Mouse (Mus musculus) lung, embryonic 14.5 days (tissue): ENCODE measurements around the gene Ptpro. TPM values are rescaled to one million over a fixed set of nuclear protein-coding genes. Genes with fewer than 3 reads are reported as not detected.

ENCODE experiments used
- ATAC-seq: fragments of 200-750 bp; cut with Nextera tagmentation; 2 replicates; pipeline ENCODE4 v1.8.0; 2017; ENCODE audit warnings: mild to moderate bottlenecking, moderate TSS enrichment, moderate library complexity; ENCODE audit not compliant: insufficient read depth
- DNase-seq: peaks from one replicate; pipeline ENCODE4 v3.0.0-alpha.2; 2015
- H3K27ac ChIP-seq: fragments of 300-500 bp; sonication (generic); 2 replicates; pipeline ENCODE4 v1.5.1; 2014; ENCODE audit warnings: low read depth, mild to moderate bottlenecking, moderate library complexity
- H3K27me3 ChIP-seq: fragments of 300-500 bp; sonication (generic); 2 replicates; pipeline ENCODE4 v1.6.1; 2014; ENCODE audit warnings: low read length, control low read depth; ENCODE audit not compliant: insufficient read depth
- H3K36me3 ChIP-seq: fragments of 300-500 bp; sonication (generic); 2 replicates; pipeline ENCODE4 v1.6.1; 2014; ENCODE audit warnings: control low read depth; ENCODE audit not compliant: insufficient read depth
- H3K4me1 ChIP-seq: fragments of 300-500 bp; sonication (generic); 2 replicates; pipeline ENCODE4 v1.6.1; 2014; ENCODE audit warnings: antibody characterized with exemption, control low read depth; ENCODE audit not compliant: insufficient read depth
- H3K4me2 ChIP-seq: fragments of 300-500 bp; sonication (generic); 2 replicates; pipeline ENCODE4 v1.6.1; 2014; ENCODE audit warnings: mild to moderate bottlenecking
- H3K4me3 ChIP-seq: fragments of 300-500 bp; sonication (generic); 2 replicates; pipeline ENCODE4 v1.5.1; 2014; ENCODE audit warnings: low read depth, low read length
- H3K9ac ChIP-seq: fragments of 300-500 bp; sonication (generic); 2 replicates; pipeline ENCODE4 v1.6.1; 2014
- H3K9me3 ChIP-seq: fragments of 300-500 bp; sonication (generic); 2 replicates; pipeline ENCODE4 v1.6.1; 2016; ENCODE audit warnings: low read depth, low read length, control low read depth
- CTCF ChIP-seq: IDR thresholded peaks from 2 replicates; pipeline ENCODE4 v1.5.1; 2016; ENCODE audit warnings: antibody characterized with exemption, low read depth
- whole genome bisulfite sequencing: fragments of 180-500 bp; shearing (Covaris S2); extraction: QIAGEN DNeasy Blood & Tissue Kit; methylation state at CpG from one replicate; pipeline ENCODE4 v1.1.7; 2014; 5-methylcytosine and 5-hydroxymethylcytosine counted together
- polyA plus RNA-seq: library from polyadenylated mRNA; unstranded; fragments of >200 nt; fragmentation: Nextera tagmentation; extraction: Ambion mirVana; gene quantifications from 2 replicates; pipeline ENCODE4 v1.2.1, GENCODE M21; 2014

Gene Ptpro
- polyA plus RNA-seq, 1 experiment from 2014 or later, result 2.8 TPM

DNA sequence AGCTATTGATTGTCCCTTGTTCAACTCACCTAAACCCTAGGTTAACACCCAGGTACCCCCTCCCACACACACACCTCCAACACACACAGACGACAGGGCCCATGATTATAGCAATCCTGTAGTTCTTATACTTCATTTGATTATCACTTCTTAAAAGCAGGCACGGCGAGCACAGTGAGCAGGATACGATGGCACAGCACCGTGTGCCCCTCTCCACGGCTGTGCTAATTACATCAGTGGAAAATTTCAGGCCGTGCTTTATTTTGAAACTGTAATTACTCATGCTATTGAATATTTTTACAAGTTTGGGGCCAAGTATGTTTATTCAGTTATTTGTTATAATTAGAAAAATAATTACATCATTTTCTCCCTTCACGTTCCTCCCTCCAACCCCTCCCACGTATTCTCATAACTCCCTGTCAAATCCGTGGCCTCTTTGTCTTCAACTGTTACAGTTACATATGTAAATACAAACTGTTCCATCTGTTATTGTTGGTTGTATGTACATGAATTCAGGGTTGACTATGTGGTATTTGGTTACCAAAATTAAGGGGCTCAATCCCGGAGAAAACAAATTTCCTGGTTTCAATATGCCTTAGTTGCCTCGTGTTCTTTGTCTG, 66.2 kb downstream of the Ptpro start:
- Histone ChIP-seq H3K36me3 (no peaks in the 10 kb centered on the region), H3K9me3 (no peaks in the 10 kb centered on the region), H3K27ac (no peak overlapping the region), H3K4me1 (no peaks in the 10 kb centered on the region), H3K4me2 (no peak overlapping the region), H3K9ac (no peak overlapping the region), H3K27me3 (no peaks in the 10 kb centered on the region), H3K4me3 (no peak overlapping the region)
- 82% methylated on average over 12 of the region's 12 CpGs for WGBS
- no peak for TF ChIP-seq CTCF
- DNase-seq (no peak), ATAC-seq (no peak)

GRCm38 (mm10) chr6:137319658-137320057, 67.5 kb downstream of the Ptpro start:
- ATAC-seq (no peak), DNase-seq (no peak)
- Histone ChIP-seq H3K27me3 (no peaks in the 10 kb centered on the region), H3K4me2 (no peak overlapping the region), H3K9ac (no peak overlapping the region), H3K36me3 (no peaks in the 10 kb centered on the region), H3K27ac (no peak overlapping the region), H3K4me1 (no peaks in the 10 kb centered on the region), H3K9me3 (no peaks in the 10 kb centered on the region), H3K4me3 (no peak overlapping the region)
- WGBS, result 19% methylated on average over 1 of the region's 1 CpGs
- TF ChIP-seq CTCF, result no peak

DNA sequence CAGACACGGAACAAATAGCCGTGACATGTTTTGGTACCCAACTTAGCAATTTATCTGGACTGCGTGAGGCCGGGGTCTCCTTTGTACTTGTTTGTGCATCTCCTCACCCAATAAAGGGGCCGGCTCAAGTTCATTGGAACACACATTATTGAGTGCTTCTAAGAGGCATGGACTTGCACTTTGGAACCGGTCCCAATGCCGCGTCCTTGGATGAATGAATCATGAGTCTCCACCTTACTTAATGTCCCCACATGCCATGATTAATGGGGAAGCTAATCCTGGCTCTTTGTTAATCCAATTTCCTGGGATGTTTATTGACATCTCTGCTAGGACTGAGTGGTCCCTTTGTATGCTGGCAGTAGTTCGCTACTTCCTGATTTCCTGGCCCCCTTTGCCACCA, 75.6 kb downstream of the Ptpro start:
- ATAC-seq (no peak), DNase-seq (no peak)
- H3K4me2 ChIP-seq, result no peak overlapping the region
- no peak overlapping the region for H3K9ac ChIP-seq
- H3K4me3 ChIP-seq, result no peak overlapping the region
- H3K27ac ChIP-seq, result no peak overlapping the region
- H3K9me3 ChIP-seq, result no peaks in the 10 kb centered on the region
- 76% methylated on average over 9 of the region's 9 CpGs for WGBS
- no peaks in the 10 kb centered on the region for H3K27me3 ChIP-seq
- H3K36me3 ChIP-seq, result no peaks in the 10 kb centered on the region
- TF ChIP-seq CTCF, result no peak
- no peaks in the 10 kb centered on the region for H3K4me1 ChIP-seq

DNA sequence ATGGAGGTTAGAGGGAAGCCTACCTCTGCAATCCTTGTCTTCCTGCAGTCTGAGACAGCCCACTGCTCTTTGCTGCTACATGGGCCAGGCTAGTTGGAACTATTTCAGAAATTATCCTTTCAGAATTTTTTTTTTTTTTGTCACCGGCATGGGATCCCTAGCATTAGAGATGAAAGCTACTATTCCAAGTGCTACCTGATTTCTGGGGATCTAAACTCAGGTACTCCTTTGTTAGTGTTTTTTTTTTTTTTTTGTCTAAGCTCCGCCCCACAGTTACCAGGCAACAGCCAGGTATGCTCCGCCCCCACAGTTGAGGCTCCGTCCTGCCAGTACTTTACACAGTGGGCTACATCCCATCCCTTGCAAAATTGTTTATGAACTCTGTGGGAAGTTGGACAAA, 76.1 kb downstream of the Ptpro start:
- DNase-seq (no peak), ATAC-seq (no peak)
- no peak overlapping the region for H3K27ac ChIP-seq
- H3K4me3 ChIP-seq, result no peak overlapping the region
- 77% methylated on average over 4 of the region's 4 CpGs for WGBS
- no peak overlapping the region for H3K9ac ChIP-seq
- TF ChIP-seq CTCF, result no peak
- H3K4me1 ChIP-seq, result no peaks in the 10 kb centered on the region
- H3K36me3 ChIP-seq, result no peaks in the 10 kb centered on the region
- no peaks in the 10 kb centered on the region for H3K27me3 ChIP-seq
- H3K4me2 ChIP-seq, result no peak overlapping the region
- no peaks in the 10 kb centered on the region for H3K9me3 ChIP-seq

DNA sequence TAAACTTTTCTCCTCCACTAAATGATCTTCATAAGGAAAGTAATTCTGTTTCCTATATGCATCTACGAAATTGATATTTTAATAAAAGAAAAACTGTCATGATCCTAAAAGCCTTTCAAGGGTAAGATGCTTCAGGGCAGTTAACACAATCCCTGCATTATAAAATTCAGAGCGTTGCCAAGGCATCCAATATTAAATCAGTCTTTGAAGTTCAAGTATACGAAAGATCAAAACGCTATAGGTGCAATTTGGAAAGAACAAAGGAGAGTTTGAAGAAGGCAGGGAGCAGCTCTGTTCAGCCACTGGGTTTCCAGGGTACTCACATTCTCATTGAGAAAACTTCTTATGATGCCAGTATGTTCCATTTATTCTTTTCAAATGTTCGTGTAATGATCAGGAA, 78.7 kb downstream of the Ptpro start:
- Histone ChIP-seq H3K9ac (no peak overlapping the region), H3K27me3 (no peaks in the 10 kb centered on the region), H3K4me3 (no peak overlapping the region), H3K4me2 (no peak overlapping the region), H3K36me3 (no peaks in the 10 kb centered on the region), H3K9me3 (no peaks in the 10 kb centered on the region), H3K4me1 (no peaks in the 10 kb centered on the region), H3K27ac (no peak overlapping the region)
- no peak for TF ChIP-seq CTCF
- ATAC-seq, result no peak
- DNase-seq, result no peak
- 69% methylated on average over 5 of the region's 5 CpGs for WGBS

GRCm38 (mm10) chr6:137331826-137332225, 79.7 kb downstream of the Ptpro start:
- ATAC-seq (no peak), DNase-seq (no peak)
- 75% methylated on average over 3 of the region's 3 CpGs for WGBS
- Histone ChIP-seq H3K9ac (no peak overlapping the region), H3K9me3 (no peaks in the 10 kb centered on the region), H3K4me2 (no peak overlapping the region), H3K27me3 (no peaks in the 10 kb centered on the region), H3K27ac (no peak overlapping the region), H3K4me3 (no peak overlapping the region), H3K36me3 (no peaks in the 10 kb centered on the region), H3K4me1 (no peaks in the 10 kb centered on the region)
- no peak for TF ChIP-seq CTCF

GRCm38 (mm10) chr6:137339071-137339470, 87.0 kb downstream of the Ptpro start:
- peak; percentile 61; the same call in 1 of the 2 replicates for ATAC-seq
- H3K9me3 ChIP-seq, result no peaks in the 10 kb centered on the region
- H3K27ac ChIP-seq, result no peak overlapping the region
- TF ChIP-seq CTCF, result no peak
- H3K4me2 ChIP-seq, result no peak overlapping the region
- no peak overlapping the region for H3K9ac ChIP-seq
- H3K4me3 ChIP-seq, result no peak overlapping the region
- no peaks in the 10 kb centered on the region for H3K4me1 ChIP-seq
- 24% methylated on average over 4 of the region's 4 CpGs for WGBS
- DNase-seq, result peak; percentile 87
- no peaks in the 10 kb centered on the region for H3K27me3 ChIP-seq
- H3K36me3 ChIP-seq, result no peaks in the 10 kb centered on the region
